Mouse (Mus musculus): ENCODE data around the gene Aqr.
"Not testable (repeated sequence)": the region's sequence is repeated elsewhere in the genome, so short reads cannot be mapped to it uniquely, and the experiment has no call there.

Gene Aqr

GRCm38 (mm10) chr2:114186924-114187323, at the start of gene Aqr:
Gene Aqr, minus strand, starts transcription at chr2:114187024.
- not testable (repeated sequence) for DNase-seq (ENCODE audit: extremely low read depth, insufficient read length, low spot score)

GRCm38 (mm10) chr2:114236566-114236965, 49.7 kb upstream of the Aqr start:
- no peak for DNase-seq (ENCODE audit: extremely low read depth, insufficient read length, low spot score)

- DNase-seq (ENCODE audit: extremely low read depth, insufficient read length, low spot score), result no peak
Observed at GRCm38 (mm10) chr2:114235584-114235983, 48.8 kb upstream of the Aqr start.

GRCm38 (mm10) chr2:114231248-114231647, 44.4 kb upstream of the Aqr start:
- no peak for DNase-seq (ENCODE audit: extremely low read depth, insufficient read length, low spot score)

GRCm38 (mm10) chr2:114228672-114229071, 41.8 kb upstream of the Aqr start:
- no peak for DNase-seq (ENCODE audit: extremely low read depth, insufficient read length, low spot score)

GRCm38 (mm10) chr2:114205036-114205435, 18.2 kb upstream of the Aqr start:
- no peak for DNase-seq (ENCODE audit: extremely low read depth, insufficient read length, low spot score)

GRCm38 (mm10) chr2:114201574-114201973, 14.8 kb upstream of the Aqr start:
- no peak for DNase-seq (ENCODE audit: extremely low read depth, insufficient read length, low spot score)

- DNase-seq (ENCODE audit: extremely low read depth, insufficient read length, low spot score), result peak; percentile 91
Observed at GRCm38 (mm10) chr2:114200932-114201559, 14.2 kb upstream of the Aqr start, which contains the start of gene Zfp770. Gene Zfp770, minus strand, starts transcription at chr2:114201469.

GRCm38 (mm10) chr2:114196421-114196820, 9.6 kb upstream of the Aqr start:
- DNase-seq (ENCODE audit: extremely low read depth, insufficient read length, low spot score), result no peak

- no peak for DNase-seq (ENCODE audit: extremely low read depth, insufficient read length, low spot score)
Observed at GRCm38 (mm10) chr2:114177802-114178733, 8.8 kb downstream of the Aqr start.

GRCm38 (mm10) chr2:114174651-114175484, 12.0 kb downstream of the Aqr start:
- DNase-seq (ENCODE audit: extremely low read depth, insufficient read length, low spot score), result peak; percentile 74

- DNase-seq (ENCODE audit: extremely low read depth, insufficient read length, low spot score), result no peak
Observed at GRCm38 (mm10) chr2:114173248-114173647, 13.6 kb downstream of the Aqr start.

- DNase-seq (ENCODE audit: extremely low read depth, insufficient read length, low spot score), result no peak
Observed at GRCm38 (mm10) chr2:114167837-114168236, 19.0 kb downstream of the Aqr start.

- no peak for DNase-seq (ENCODE audit: extremely low read depth, insufficient read length, low spot score)
Observed at GRCm38 (mm10) chr2:114161978-114162377, 24.8 kb downstream of the Aqr start.

GRCm38 (mm10) chr2:114157345-114157744, 29.5 kb downstream of the Aqr start:
- DNase-seq (ENCODE audit: extremely low read depth, insufficient read length, low spot score), result no peak

- DNase-seq (ENCODE audit: extremely low read depth, insufficient read length, low spot score), result no peak
Observed at GRCm38 (mm10) chr2:114156639-114157038, 30.2 kb downstream of the Aqr start.

- DNase-seq (ENCODE audit: extremely low read depth, insufficient read length, low spot score), result no peak
Observed at GRCm38 (mm10) chr2:114153247-114153646, 33.6 kb downstream of the Aqr start.

GRCm38 (mm10) chr2:114146864-114147458, 39.9 kb downstream of the Aqr start:
- DNase-seq (ENCODE audit: extremely low read depth, insufficient read length, low spot score), result no peak

- no peak for DNase-seq (ENCODE audit: extremely low read depth, insufficient read length, low spot score)
Observed at GRCm38 (mm10) chr2:114145315-114145801, 41.5 kb downstream of the Aqr start.

GRCm38 (mm10) chr2:114144915-114145314, 41.9 kb downstream of the Aqr start:
- no peak for DNase-seq (ENCODE audit: extremely low read depth, insufficient read length, low spot score)
